Mouse (Mus musculus): ENCODE measurements around the gene Bag3.

Bag3 gene

GRCm38 (mm10) chr7:128523349-128523961 is at the start of gene Bag3:
Gene Bag3 (plus strand): TSS chr7:128523616.
- DNase-seq (ENCODE audit: low spot score) = peak; percentile 95

- DNase-seq (ENCODE audit: low spot score) = peak; percentile 36
Observed at GRCm38 (mm10) chr7:128474322-128474721, 49.1 kb upstream of the Bag3 start.

GRCm38 (mm10) chr7:128488986-128489385 is 34.4 kb upstream of the Bag3 start:
- no peak for DNase-seq (ENCODE audit: low spot score)

- no peak for DNase-seq (ENCODE audit: low spot score)
Observed at GRCm38 (mm10) chr7:128494546-128494945, 28.9 kb upstream of the Bag3 start.

- no peak for DNase-seq (ENCODE audit: low spot score)
Observed at GRCm38 (mm10) chr7:128499801-128500200, 23.6 kb upstream of the Bag3 start.

- DNase-seq (ENCODE audit: low spot score) = no peak
Observed at GRCm38 (mm10) chr7:128504091-128504490, 19.3 kb upstream of the Bag3 start.

- DNase-seq (ENCODE audit: low spot score) = no peak
Observed at GRCm38 (mm10) chr7:128511936-128512335, 11.5 kb upstream of the Bag3 start.

- DNase-seq (ENCODE audit: low spot score) = no peak
Observed at GRCm38 (mm10) chr7:128513512-128513911, 9.9 kb upstream of the Bag3 start.

GRCm38 (mm10) chr7:128514341-128514740 is 9.1 kb upstream of the Bag3 start:
- no peak for DNase-seq (ENCODE audit: low spot score)

- no peak for DNase-seq (ENCODE audit: low spot score)
Observed at GRCm38 (mm10) chr7:128516346-128516745, 7.1 kb upstream of the Bag3 start.

- DNase-seq (ENCODE audit: low spot score) = no peak
Observed at GRCm38 (mm10) chr7:128519316-128520050, 3.9 kb upstream of the Bag3 start.

- DNase-seq (ENCODE audit: low spot score) = peak; percentile 81
Observed at GRCm38 (mm10) chr7:128523962-128524581, 656 bp downstream of the Bag3 start.

GRCm38 (mm10) chr7:128524641-128525040 is 1.2 kb downstream of the Bag3 start:
- DNase-seq (ENCODE audit: low spot score) = no peak

- DNase-seq (ENCODE audit: low spot score) = no peak
Observed at GRCm38 (mm10) chr7:128526611-128527010, 3.2 kb downstream of the Bag3 start.

- DNase-seq (ENCODE audit: low spot score) = no peak
Observed at GRCm38 (mm10) chr7:128528596-128528995, 5.2 kb downstream of the Bag3 start.

- no peak for DNase-seq (ENCODE audit: low spot score)
Observed at GRCm38 (mm10) chr7:128529126-128529525, 5.7 kb downstream of the Bag3 start.

GRCm38 (mm10) chr7:128529574-128530051 is 6.2 kb downstream of the Bag3 start:
- DNase-seq (ENCODE audit: low spot score) = peak; percentile 71

GRCm38 (mm10) chr7:128531031-128531430 is 7.6 kb downstream of the Bag3 start:
- peak; percentile 79 for DNase-seq (ENCODE audit: low spot score)

- no peak for DNase-seq (ENCODE audit: low spot score)
Observed at GRCm38 (mm10) chr7:128531929-128532328, 8.5 kb downstream of the Bag3 start.

- DNase-seq (ENCODE audit: low spot score) = no peak
Observed at GRCm38 (mm10) chr7:128532441-128533166, 9.2 kb downstream of the Bag3 start.

GRCm38 (mm10) chr7:128534984-128535491 is 11.6 kb downstream of the Bag3 start:
- peak; percentile 53 for DNase-seq (ENCODE audit: low spot score)

- no peak for DNase-seq (ENCODE audit: low spot score)
Observed at GRCm38 (mm10) chr7:128536074-128536473, 12.7 kb downstream of the Bag3 start.

Measured in yolk sac, embryonic 10.5 days (tissue).